Mouse (Mus musculus) ES-E14 (cell line): Measurements from ENCODE around the gene Rab30. TPM values are rescaled to one million over a fixed set of nuclear protein-coding genes. Genes with fewer than 3 reads are reported as not detected.

Experiments
- DNase-seq: peaks from one replicate; pipeline ENCODE4 v3.0.0-alpha.2; 2013; ENCODE audit warnings: low read depth, low spot score
- H3K27ac ChIP-seq: 2 replicates; pipeline ENCODE4 v1.5.1; 2012; ENCODE audit warnings: low read depth, mild to moderate bottlenecking, low read length, moderate library complexity, mixed read lengths; ENCODE audit not compliant: poor library complexity, insufficient read depth, severe bottlenecking
- H3K36me3 ChIP-seq: 2 replicates; pipeline ENCODE4 v1.6.1; 2012; ENCODE audit warnings: mild to moderate bottlenecking, low read length, moderate library complexity, mixed read lengths; ENCODE audit not compliant: control insufficient read depth, poor library complexity, insufficient read depth, severe bottlenecking
- H3K4me1 ChIP-seq, 2 experiments: fragments of 150-350 bp in 1 of 2; sonication (generic) in 1 of 2; 2 replicates each; pipeline ENCODE4 v1.6.1; 2012; ENCODE audit warnings: low read length in 2 of 2, mild to moderate bottlenecking in 1 of 2, mixed read lengths in 1 of 2; ENCODE audit not compliant: control insufficient read depth in 2 of 2, insufficient read depth in 2 of 2, poor library complexity in 1 of 2
- H3K4me3 ChIP-seq, 2 experiments: fragments of 150-350 bp in 1 of 2; sonication (generic) in 1 of 2; 2 replicates each; pipeline ENCODE4 v1.5.1; 2012; ENCODE audit warnings: low read length in 2 of 2, low read depth in 1 of 2, mild to moderate bottlenecking in 1 of 2, mixed read lengths in 1 of 2; ENCODE audit not compliant: insufficient read depth in 1 of 2, poor library complexity in 1 of 2, severe bottlenecking in 1 of 2
- H3K9ac ChIP-seq: 2 replicates; pipeline ENCODE4 v1.6.1; 2012; ENCODE audit warnings: low read depth, mild to moderate bottlenecking, low read length, mixed read lengths; ENCODE audit not compliant: poor library complexity, insufficient read depth, severe bottlenecking
- H3K9me3 ChIP-seq: fragments of 150-350 bp; sonication (generic); 2 replicates; pipeline ENCODE4 v1.6.1; 2012; ENCODE audit warnings: low read depth, mild to moderate bottlenecking, low read length; ENCODE audit not compliant: control insufficient read depth, insufficient read depth
- CHD2 ChIP-seq: IDR thresholded peaks from 2 replicates; pipeline ENCODE4 v1.6.1; 2014; ENCODE audit warnings: mild to moderate bottlenecking, low read depth, low read length, inconsistent platforms
- HCFC1 ChIP-seq: IDR thresholded peaks from 2 replicates; pipeline ENCODE4 v1.6.1; 2012; ENCODE audit warnings: low read length, inconsistent platforms, borderline replicate concordance; ENCODE audit not compliant: insufficient read depth
- MAFK ChIP-seq: IDR thresholded peaks from 2 replicates; pipeline ENCODE4 v1.6.1; 2014; ENCODE audit warnings: mild to moderate bottlenecking, low read depth, low read length, inconsistent platforms; ENCODE audit not compliant: insufficient read depth
- ZC3H11A ChIP-seq: IDR thresholded peaks from 2 replicates; pipeline ENCODE4 v1.6.1; 2012; ENCODE audit warnings: low read depth, mild to moderate bottlenecking, inconsistent platforms, low read length, borderline replicate concordance
- ZNF384 ChIP-seq: IDR thresholded peaks from 2 replicates; pipeline ENCODE4 v1.6.1; 2012; ENCODE audit warnings: low read depth, low read length, inconsistent platforms
- in situ Hi-C, 2 experiments: fragments of 600-800 bp; cut with MboI; formaldehyde crosslinking; loops; one replicate each; pipeline ENCODE4 v1.15.1; 2025; ENCODE audit warnings: low sequenced_read_pairs in 2 of 2, inconsistent platforms in 1 of 2; ENCODE audit not compliant: unreplicated experiment in 2 of 2
- total RNA-seq: library from RNA; depleted of rRNA; stranded (reverse); fragments of 300-350 nt; gene quantifications from 2 replicates; pipeline ENCODE4 v1.2.3, GENCODE M21; 2012

The Rab30 gene
- total RNA-seq, 1 experiment, result 7.4 TPM

DNA sequence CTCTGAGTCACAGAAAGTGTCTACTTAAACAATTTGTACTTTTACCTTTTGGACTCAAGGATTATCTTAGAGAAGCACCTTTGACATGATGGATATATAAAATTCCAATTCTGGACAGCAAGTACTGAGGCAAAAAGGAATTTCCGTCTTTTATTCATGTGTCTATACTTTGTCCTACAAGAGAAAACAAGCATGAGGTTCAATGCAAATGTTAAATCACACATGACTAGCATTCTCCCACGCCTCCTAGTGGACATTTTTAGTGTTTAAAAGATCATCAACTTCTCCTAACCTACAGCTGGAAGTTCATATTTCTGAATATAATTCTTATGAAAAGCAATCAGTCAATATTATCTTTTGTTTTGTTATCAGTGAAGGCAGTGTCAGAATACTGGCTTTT, 125.1 kb downstream of the Rab30 start:
- Histone ChIP-seq H3K9ac (no peak overlapping the region), H3K4me1 (no peaks in the 10 kb centered on the region), H3K9me3 (no peaks in the 10 kb centered on the region; the same call in 1 of the 2 replicates), H3K4me3 (no peak overlapping the region), H3K27ac (no peak overlapping the region), H3K36me3 (peaks cover 18% of the 10 kb centered on the region)
- in situ Hi-C loops, result loop anchor here in 1 of 2 experiments (10.0 kb wide), 1 partner anchor 222 kb away; no protein-coding TSS in a partner anchor
- DNase-seq, result peak; percentile 27
- no peak for TF ChIP-seq HCFC1

DNA sequence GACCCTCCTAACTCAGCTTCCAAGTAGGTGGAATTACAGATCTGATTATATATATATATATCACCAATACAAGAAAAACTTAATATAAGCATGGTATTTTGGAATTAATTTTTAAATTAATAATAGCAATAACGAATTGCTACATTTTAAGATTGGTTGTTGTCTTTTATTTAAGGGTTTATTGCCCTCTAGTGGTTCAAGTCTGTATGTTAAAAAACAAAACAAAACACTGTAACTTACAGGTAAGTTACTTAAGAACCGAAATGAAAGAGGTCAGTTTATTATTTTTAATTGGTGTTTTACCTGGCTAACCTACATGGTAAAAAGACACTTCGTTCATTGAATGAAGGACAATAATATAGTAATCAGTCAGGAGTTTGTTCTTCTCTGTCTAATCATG, 128.8 kb downstream of the Rab30 start:
- in situ Hi-C loops, result no loop called here
- Histone ChIP-seq H3K36me3 (peaks cover 14% of the 10 kb centered on the region), H3K4me1 (no peaks in the 10 kb centered on the region), H3K4me3 (no peak overlapping the region), H3K27ac (no peak overlapping the region), H3K9me3 (no peaks in the 10 kb centered on the region; the same call in 1 of the 2 replicates), H3K9ac (no peak overlapping the region)
- no peak for DNase-seq
- TF ChIP-seq ZNF384, result no peak
- no peak for TF ChIP-seq ZC3H11A
- no peak for TF ChIP-seq HCFC1
- no peak for TF ChIP-seq MAFK
- TF ChIP-seq CHD2, result no peak

DNA sequence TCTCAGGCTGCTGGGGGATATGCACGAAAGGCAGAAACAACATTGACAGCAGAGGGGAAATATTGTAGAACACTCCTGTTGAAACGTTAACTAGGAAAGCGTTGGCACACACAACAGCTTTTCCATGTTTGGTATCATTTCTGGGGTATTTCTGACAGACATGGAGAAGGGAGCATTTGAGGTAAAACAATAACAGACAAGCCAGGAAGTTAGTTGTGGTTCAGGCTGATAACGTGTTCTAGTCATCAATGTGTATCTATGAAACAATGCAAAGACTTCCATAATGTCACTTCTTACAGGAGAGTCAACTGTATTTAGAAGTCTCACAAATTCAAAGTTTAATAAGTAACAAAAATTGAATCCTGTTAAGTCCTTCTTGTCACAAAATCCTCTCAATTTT, 130.2 kb downstream of the Rab30 start:
- DNase-seq, result no peak
- Histone ChIP-seq H3K9ac (no peak overlapping the region), H3K9me3 (no peaks in the 10 kb centered on the region; the same call in 1 of the 2 replicates), H3K4me1 (0 out of 4 replicates have a peak, but pooled peaks cover 0 to 3% of the 10 kb centered on the region in 2 experiments), H3K36me3 (peaks cover 13% of the 10 kb centered on the region), H3K27ac (no peak overlapping the region), H3K4me3 (no peak overlapping the region)
- in situ Hi-C loops, result no loop called here
- TF ChIP-seq ZNF384 (no peak), CHD2 (no peak), ZC3H11A (no peak), MAFK (no peak), HCFC1 (no peak)

DNA sequence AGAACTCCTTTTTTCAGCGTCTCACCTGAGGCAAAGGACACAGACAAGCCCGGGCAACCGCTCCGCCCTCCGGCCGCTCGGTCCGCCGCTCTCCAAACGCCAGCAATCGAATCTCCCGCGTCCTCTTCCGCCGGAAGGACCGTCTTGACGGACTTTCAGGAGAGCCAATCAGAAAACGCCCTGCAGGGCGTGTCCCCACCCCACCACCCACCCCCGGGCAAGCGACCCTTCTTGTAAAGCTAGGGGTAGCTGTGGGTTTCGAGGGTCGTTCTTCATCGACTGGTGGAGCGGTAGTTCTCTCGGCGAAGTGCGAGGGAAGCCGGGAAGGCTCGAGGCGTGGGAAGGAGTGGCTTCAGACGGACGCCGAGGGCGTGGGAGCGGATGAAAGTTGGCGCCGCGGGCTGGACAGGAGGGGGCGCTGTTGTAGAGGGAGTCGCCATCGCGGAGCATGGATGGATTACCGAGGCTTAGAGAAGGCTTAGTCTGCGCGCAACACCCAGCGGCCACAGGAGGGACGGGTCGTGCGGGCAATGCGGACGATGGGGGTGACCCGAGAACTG, 132.8 kb downstream of the Rab30 start, which contains the start of the genes Ddias and Prcp:
Gene Ddias (minus strand): TSS at position 132 of the 560 bp plus-strand sequence.
Gene Prcp (plus strand): TSS at position 355 of the 560 bp plus-strand sequence.
- DNase-seq, result peak; percentile 89
- no peak for TF ChIP-seq MAFK
- TF ChIP-seq CHD2, result no peak
- TF ChIP-seq HCFC1, result no peak
- no peak for TF ChIP-seq ZNF384
- TF ChIP-seq ZC3H11A, result no peak
- H3K4me3 ChIP-seq, result peak within 1 kb of the TSS; percentile 78 to 98
- H3K27ac ChIP-seq, result peak within 1 kb of the TSS; percentile 92
- H3K9me3 ChIP-seq, result no peaks in the 10 kb centered on the region
- in situ Hi-C loops, result no loop called here
- peaks cover 6% of the 10 kb centered on the region for H3K36me3 ChIP-seq
- H3K4me1 ChIP-seq, result 0 out of 4 replicates have a peak, but pooled peaks cover 0 to 3% of the 10 kb centered on the region in 2 experiments
- H3K9ac ChIP-seq, result peak within 1 kb of the TSS; percentile 97
